Mouse (Mus musculus): Measurements from ENCODE around the gene Chmp1a.
"Not testable (repeated sequence)": the region's sequence is repeated elsewhere in the genome, so short reads cannot be mapped to it uniquely, and the experiment has no call there.

Chmp1a gene

GRCm38 (mm10) chr8:123231742-123232141, 19.2 kb upstream of the Chmp1a start:
- in situ Hi-C loops (cut with MseI, MboI), result no loop called here

- in situ Hi-C loops (cut with MseI, MboI), result not testable (repeated sequence)
Observed at GRCm38 (mm10) chr8:123230326-123230725, 17.8 kb upstream of the Chmp1a start.

- in situ Hi-C loops (cut with MseI, MboI), result no loop called here
Observed at GRCm38 (mm10) chr8:123228416-123228815, 15.9 kb upstream of the Chmp1a start.

- in situ Hi-C loops (cut with MseI, MboI), result loop anchor here in 1 of 2 experiments (25.0 kb wide), 1 partner anchor 112 kb away; the partner anchor contains the start of genes Cpne7 and Rpl13
Observed at GRCm38 (mm10) chr8:123224278-123225266, 12.0 kb upstream of the Chmp1a start, which contains the start of gene Cdk10. Gene Cdk10 (plus strand): TSS chr8:123224842.

- in situ Hi-C loops (cut with MseI, MboI), result loop anchor here in 1 of 2 experiments (25.0 kb wide), 1 partner anchor 109 kb away; the partner anchor contains the start of genes Cpne7 and Rpl13
Observed at GRCm38 (mm10) chr8:123220917-123221316, 8.4 kb upstream of the Chmp1a start.

- in situ Hi-C loops (cut with MseI, MboI), result loop anchor here in 1 of 2 experiments (25.0 kb wide), 1 partner anchor 103 kb away; the partner anchor contains the start of genes Cpne7 and Rpl13
Observed at GRCm38 (mm10) chr8:123215430-123215829, 2.9 kb upstream of the Chmp1a start.

GRCm38 (mm10) chr8:123213118-123213772, 682 bp upstream of the Chmp1a start:
- in situ Hi-C loops (cut with MseI, MboI), result loop anchor here in 1 of 2 experiments (25.0 kb wide), 1 partner anchor 101 kb away; the partner anchor contains the start of genes Cpne7 and Rpl13

GRCm38 (mm10) chr8:123211876-123212275, 687 bp downstream of the Chmp1a start:
- in situ Hi-C loops (cut with MseI, MboI), result loop anchor here in 1 of 2 experiments (25.0 kb wide), 1 partner anchor 100 kb away; the partner anchor contains the start of genes Cpne7 and Rpl13

- in situ Hi-C loops (cut with MseI, MboI), result loop anchor here in 1 of 2 experiments (25.0 kb wide), 1 partner anchor 91 kb away; the partner anchor contains the start of genes Cpne7 and Rpl13
Observed at GRCm38 (mm10) chr8:123203571-123203970, 9.0 kb downstream of the Chmp1a start.

GRCm38 (mm10) chr8:123202288-123202687, 10.3 kb downstream of the Chmp1a start:
- in situ Hi-C loops (cut with MseI, MboI), result loop anchor here in 1 of 2 experiments (25.0 kb wide), 1 partner anchor 90 kb away; the partner anchor contains the start of genes Cpne7 and Rpl13

- in situ Hi-C loops (cut with MseI, MboI), result loop anchor here in 1 of 2 experiments (5.0 to 25.0 kb wide), 2 partner anchors 38 to 88 kb away; partner anchors contain the start of genes Cpne7 and Rpl13
Observed at GRCm38 (mm10) chr8:123199864-123200263, 12.7 kb downstream of the Chmp1a start.

- in situ Hi-C loops (cut with MseI, MboI), result loop anchor here in 1 of 2 experiments (5.0 kb wide), 1 partner anchor 35 kb away; no protein-coding TSS in a partner anchor
Observed at GRCm38 (mm10) chr8:123197016-123197415, 15.5 kb downstream of the Chmp1a start.

- in situ Hi-C loops (cut with MseI, MboI), result no loop called here
Observed at GRCm38 (mm10) chr8:123193771-123194170, 18.8 kb downstream of the Chmp1a start.

GRCm38 (mm10) chr8:123191908-123192307, 20.7 kb downstream of the Chmp1a start:
- in situ Hi-C loops (cut with MseI, MboI), result no loop called here

- in situ Hi-C loops (cut with MseI, MboI), result no loop called here
Observed at GRCm38 (mm10) chr8:123190678-123191077, 21.9 kb downstream of the Chmp1a start.

- in situ Hi-C loops (cut with MseI, MboI), result no loop called here
Observed at GRCm38 (mm10) chr8:123188841-123189240, 23.7 kb downstream of the Chmp1a start.

- in situ Hi-C loops (cut with MseI, MboI), result no loop called here
Observed at GRCm38 (mm10) chr8:123188006-123188405, 24.6 kb downstream of the Chmp1a start.

GRCm38 (mm10) chr8:123185566-123186409, 26.8 kb downstream of the Chmp1a start, which contains the start of gene Dpep1:
Gene Dpep1 (plus strand): TSS chr8:123186242.
- in situ Hi-C loops (cut with MseI, MboI), result no loop called here

- in situ Hi-C loops (cut with MseI, MboI), result no loop called here
Observed at GRCm38 (mm10) chr8:123181391-123181790, 31.2 kb downstream of the Chmp1a start.

GRCm38 (mm10) chr8:123157888-123158465, 54.6 kb downstream of the Chmp1a start, which contains the start of gene Sult5a1:
Gene Sult5a1 (minus strand): TSS chr8:123158315.
- in situ Hi-C loops (cut with MseI, MboI), result no loop called here

Data from mouse trophoblast stem cell (cell line).